Mouse (Mus musculus) liver, embryonic 11.5 days (tissue): ENCODE measurements around the gene Nampt. TPM values are rescaled to one million over a fixed set of nuclear protein-coding genes. Genes with fewer than 3 reads are reported as not detected.

Experiments used
- ATAC-seq: fragments of 200-750 bp; cut with Nextera tagmentation; replicated peaks from 2 replicates; pipeline ENCODE4 v1.8.0; 2017; ENCODE audit warnings: moderate number of reproducible peaks, mild to moderate bottlenecking, moderate TSS enrichment, moderate library complexity; ENCODE audit not compliant: low FRiP score
- DNase-seq: peaks from one replicate; pipeline ENCODE4 v3.0.0-alpha.2; 2017; ENCODE audit warnings: low spot score
- H3K27ac ChIP-seq: fragments of 300-500 bp; sonication (generic); 2 replicates; pipeline ENCODE4 v1.5.1; 2014; ENCODE audit warnings: mild to moderate bottlenecking, low read depth, low read length, control low read depth
- H3K27me3 ChIP-seq: fragments of 300-500 bp; sonication (generic); replicated peaks from 2 replicates; pipeline ENCODE4 v1.6.1; 2014; ENCODE audit warnings: low read length, mixed read lengths; ENCODE audit not compliant: control insufficient read depth, insufficient read depth
- H3K36me3 ChIP-seq: fragments of 300-500 bp; sonication (generic); 2 replicates; pipeline ENCODE4 v1.6.1; 2014; ENCODE audit warnings: mild to moderate bottlenecking, low read length, moderate library complexity, mixed read lengths; ENCODE audit not compliant: control insufficient read depth, insufficient read depth
- H3K4me1 ChIP-seq: fragments of 300-500 bp; sonication (generic); replicated peaks from 2 replicates; pipeline ENCODE4 v1.6.1; 2014; ENCODE audit warnings: low read length, mixed read lengths; ENCODE audit not compliant: control insufficient read depth, insufficient read depth
- H3K4me2 ChIP-seq: fragments of 300-500 bp; sonication (generic); 2 replicates; pipeline ENCODE4 v1.6.1; 2014; ENCODE audit warnings: mild to moderate bottlenecking, control low read depth, moderate library complexity
- H3K4me3 ChIP-seq: fragments of 300-500 bp; sonication (generic); 2 replicates; pipeline ENCODE4 v1.5.1; 2014; ENCODE audit warnings: low read depth, low read length, control low read depth
- H3K9ac ChIP-seq: fragments of 300-500 bp; sonication (generic); 2 replicates; pipeline ENCODE4 v1.6.1; 2014; ENCODE audit warnings: low read depth, low read length, control low read depth
- H3K9me3 ChIP-seq: fragments of 300-500 bp; sonication (generic); 2 replicates; pipeline ENCODE4 v1.6.1; 2016; ENCODE audit warnings: low read length, inconsistent platforms, mixed read lengths; ENCODE audit not compliant: control insufficient read depth
- WGBS: fragments of 180-500 bp; shearing (Covaris S2); extraction: QIAGEN DNeasy Blood & Tissue Kit; methylation state at CpG from one replicate; pipeline ENCODE4 v1.1.7; 2014; 5-methylcytosine and 5-hydroxymethylcytosine counted together
- polyA plus RNA-seq: library from polyadenylated mRNA; unstranded; fragments of >200 nt; fragmentation: Nextera tagmentation; extraction: Ambion mirVana; gene quantifications from 2 replicates; pipeline ENCODE4 v1.2.1, GENCODE M21; 2014

Gene Nampt
- polyA plus RNA-seq, 1 experiment from 2014 or later = 27.3 TPM

DNA sequence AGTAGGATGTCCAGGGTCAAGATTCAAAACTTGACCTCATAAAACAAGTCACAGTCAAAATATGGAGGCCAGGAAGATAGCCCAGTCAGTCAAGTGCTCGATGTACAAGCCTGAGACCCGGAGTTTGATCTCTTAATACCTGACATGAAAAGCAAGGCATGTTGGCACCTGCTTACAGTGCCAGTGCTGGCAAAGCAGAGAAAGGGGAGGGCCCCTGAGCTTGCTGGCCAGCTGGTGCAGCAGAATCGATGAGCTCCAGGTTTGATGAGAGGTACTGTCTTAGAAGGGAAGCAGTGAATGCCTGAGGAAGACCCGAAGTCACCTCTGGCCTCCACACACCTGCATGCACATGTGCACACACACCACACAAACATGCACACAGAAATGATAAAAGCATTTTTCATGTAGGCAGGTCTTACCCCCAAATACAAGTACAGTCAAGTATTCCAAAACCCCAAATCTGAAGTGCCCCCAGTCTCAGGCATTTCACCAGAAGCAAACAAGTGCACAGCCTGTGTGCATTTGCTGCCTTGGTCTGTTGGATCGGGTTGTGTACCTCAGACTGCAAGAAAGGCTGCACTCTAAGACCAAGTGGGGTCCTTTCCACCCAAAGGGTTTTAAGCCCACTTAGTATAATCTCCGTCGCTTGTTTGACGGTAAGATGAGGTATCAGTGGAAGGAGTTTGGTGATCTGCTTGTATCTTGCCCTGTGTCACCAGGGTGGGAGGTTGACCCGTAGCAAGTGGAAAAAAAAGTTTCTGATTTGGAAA lies 10.2 kb downstream of the Nampt start:
- Histone ChIP-seq H3K27ac (no peak overlapping the region), H3K9ac (no peak overlapping the region), H3K4me2 (no peak overlapping the region), H3K36me3 (peaks cover 8% of the 10 kb centered on the region; the same call in 1 of the 2 replicates), H3K4me1 (no peaks in the 10 kb centered on the region), H3K27me3 (no peaks in the 10 kb centered on the region), H3K9me3 (no peaks in the 10 kb centered on the region), H3K4me3 (no peak overlapping the region)
- 87% methylated on average over 9 of the region's 9 CpGs for WGBS
- ATAC-seq = no peak
- DNase-seq = no peak

GRCm38 (mm10) chr12:32832076-32832475 lies 12.7 kb downstream of the Nampt start:
- Histone ChIP-seq H3K4me3 (no peak overlapping the region), H3K27me3 (no peaks in the 10 kb centered on the region), H3K36me3 (peaks cover 8% of the 10 kb centered on the region; the same call in 1 of the 2 replicates), H3K9ac (no peak overlapping the region), H3K9me3 (no peaks in the 10 kb centered on the region), H3K27ac (no peak overlapping the region), H3K4me1 (no peaks in the 10 kb centered on the region), H3K4me2 (no peak overlapping the region)
- 93% methylated on average over 3 of the region's 3 CpGs for WGBS
- ATAC-seq = no peak
- no peak for DNase-seq

DNA sequence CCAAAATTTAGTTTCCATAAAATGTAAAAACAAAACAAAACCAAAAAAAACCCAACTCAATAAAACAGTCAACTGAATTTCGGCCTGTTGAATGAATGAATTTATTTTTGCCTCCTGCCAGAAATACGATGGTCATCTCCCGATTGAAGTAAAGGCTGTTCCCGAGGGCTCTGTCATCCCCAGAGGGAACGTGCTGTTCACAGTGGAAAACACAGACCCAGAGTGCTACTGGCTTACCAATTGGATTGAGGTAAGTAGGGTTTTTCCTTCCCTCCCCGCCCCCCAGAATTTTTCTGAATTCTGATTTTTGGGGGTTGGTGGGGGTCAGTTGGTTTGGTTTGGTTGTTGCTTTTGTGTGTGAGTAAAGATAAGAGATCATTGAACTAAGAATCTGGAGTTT lies 15.4 kb downstream of the Nampt start:
- H3K9ac ChIP-seq = no peak overlapping the region

GRCm38 (mm10) chr12:32835235-32835634 lies 15.9 kb downstream of the Nampt start:
- Histone ChIP-seq H3K9me3 (no peaks in the 10 kb centered on the region), H3K27me3 (no peaks in the 10 kb centered on the region), H3K9ac (no peak overlapping the region), H3K4me3 (no peak overlapping the region), H3K27ac (no peak overlapping the region), H3K4me2 (no peak overlapping the region), H3K4me1 (no peaks in the 10 kb centered on the region), H3K36me3 (peaks cover 10% of the 10 kb centered on the region; the same call in 1 of the 2 replicates)
- ATAC-seq (no peak), DNase-seq (no peak)
- WGBS = 87% methylated on average over 4 of the region's 4 CpGs

More for the DNA sequence above, 15.4 kb downstream of the Nampt start:
- Histone ChIP-seq H3K27me3 (no peaks in the 10 kb centered on the region), H3K36me3 (peaks cover 10% of the 10 kb centered on the region; the same call in 1 of the 2 replicates), H3K9me3 (no peaks in the 10 kb centered on the region), H3K27ac (no peak overlapping the region), H3K4me1 (no peaks in the 10 kb centered on the region), H3K4me2 (no peak overlapping the region), H3K4me3 (no peak overlapping the region)
- no peak for DNase-seq
- 93% methylated on average over 6 of the region's 6 CpGs for WGBS
- no peak for ATAC-seq

- Histone ChIP-seq H3K9ac (no peak overlapping the region), H3K27me3 (no peaks in the 10 kb centered on the region), H3K4me2 (no peak overlapping the region), H3K36me3 (peaks cover 12% of the 10 kb centered on the region; the same call in 1 of the 2 replicates), H3K4me1 (no peaks in the 10 kb centered on the region), H3K27ac (no peak overlapping the region), H3K4me3 (no peak overlapping the region), H3K9me3 (no peaks in the 10 kb centered on the region)
- WGBS = 89% methylated on average over 4 of the region's 4 CpGs
- no peak for DNase-seq
- ATAC-seq = no peak
Observed at GRCm38 (mm10) chr12:32838406-32838805, 19.1 kb downstream of the Nampt start.

DNA sequence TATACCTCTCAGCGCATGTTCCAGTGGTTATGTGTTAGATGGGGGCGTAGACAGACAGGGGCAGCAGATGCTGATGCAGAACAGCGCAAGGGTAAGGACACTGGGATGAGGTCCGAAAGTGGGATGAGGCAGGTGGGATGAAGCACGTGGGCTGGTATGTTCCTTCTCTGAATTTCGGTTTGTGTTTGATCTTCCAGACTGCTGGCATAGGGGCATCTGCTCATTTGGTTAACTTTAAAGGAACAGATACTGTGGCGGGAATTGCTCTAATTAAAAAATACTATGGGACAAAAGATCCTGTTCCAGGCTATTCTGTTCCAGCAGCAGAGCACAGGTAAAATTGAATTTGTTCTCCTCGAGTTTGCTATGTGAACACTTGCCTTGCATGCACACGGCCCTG lies 19.6 kb downstream of the Nampt start:
- H3K27me3 ChIP-seq = no peaks in the 10 kb centered on the region
- ATAC-seq = no peak
- no peaks in the 10 kb centered on the region for H3K9me3 ChIP-seq
- no peaks in the 10 kb centered on the region for H3K4me1 ChIP-seq
- no peak overlapping the region for H3K9ac ChIP-seq
- 92% methylated on average over 9 of the region's 9 CpGs for WGBS
- H3K36me3 ChIP-seq = peaks cover 10% of the 10 kb centered on the region; the same call in 1 of the 2 replicates
- H3K27ac ChIP-seq = no peak overlapping the region
- DNase-seq = no peak
- H3K4me2 ChIP-seq = no peak overlapping the region
- no peak overlapping the region for H3K4me3 ChIP-seq

DNA sequence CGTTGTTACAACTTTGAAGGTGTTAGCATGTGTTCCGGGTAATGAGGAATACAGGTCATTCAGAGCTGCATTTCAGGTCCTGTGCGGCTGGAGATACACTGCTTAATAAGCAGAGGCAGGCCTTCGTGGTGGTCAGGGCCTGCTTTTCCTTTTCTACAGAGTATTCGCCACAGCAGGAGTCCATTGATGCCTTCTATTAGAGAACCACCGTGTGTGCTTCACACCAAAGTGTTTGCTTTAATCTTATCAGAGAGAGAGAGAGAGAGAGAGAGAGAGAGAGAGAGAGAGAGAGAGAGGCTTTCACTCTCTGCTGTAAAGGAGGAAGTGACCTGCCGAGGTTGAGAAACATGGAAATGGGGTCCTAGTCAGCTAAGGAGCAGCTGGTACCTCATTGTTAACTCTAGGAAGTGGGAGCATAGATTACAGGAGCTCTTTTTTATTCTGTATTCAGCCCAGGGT lies 22.1 kb downstream of the Nampt start:
- H3K9me3 ChIP-seq = no peaks in the 10 kb centered on the region
- no peaks in the 10 kb centered on the region for H3K4me1 ChIP-seq
- H3K27ac ChIP-seq = no peak overlapping the region
- H3K36me3 ChIP-seq = peaks cover 10% of the 10 kb centered on the region; the same call in 1 of the 2 replicates
- WGBS = 72% methylated on average over 7 of the region's 7 CpGs
- no peak overlapping the region for H3K4me2 ChIP-seq
- H3K9ac ChIP-seq = no peak overlapping the region
- no peak for ATAC-seq
- H3K27me3 ChIP-seq = no peaks in the 10 kb centered on the region
- H3K4me3 ChIP-seq = no peak overlapping the region
- no peak for DNase-seq

DNA sequence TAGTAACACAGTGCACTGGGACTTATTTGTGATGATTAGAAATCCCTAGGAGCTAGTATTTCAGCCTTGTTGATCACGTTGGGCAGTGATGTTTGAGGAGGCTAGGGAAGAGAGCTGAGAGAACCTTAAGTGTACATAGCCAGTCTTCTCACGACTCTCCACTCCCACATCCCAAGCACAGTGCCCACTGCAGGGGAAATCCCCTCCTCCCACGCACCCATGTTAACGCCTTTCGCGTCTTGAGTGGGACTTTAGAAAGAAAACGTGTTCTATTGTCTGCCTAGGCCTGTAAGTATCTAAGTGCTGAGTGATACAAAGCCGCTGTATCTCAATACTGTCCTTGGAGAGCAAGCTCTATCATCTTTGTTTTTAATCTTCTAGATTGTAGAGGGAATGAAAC lies 27.0 kb downstream of the Nampt start:
- no peak for ATAC-seq
- H3K36me3 ChIP-seq = peaks cover 12% of the 10 kb centered on the region; the same call in 1 of the 2 replicates
- no peak overlapping the region for H3K27ac ChIP-seq

GRCm38 (mm10) chr12:32853757-32854156 lies 34.4 kb downstream of the Nampt start:
- 89% methylated on average over 5 of the region's 5 CpGs for WGBS
- Histone ChIP-seq H3K27me3 (no peaks in the 10 kb centered on the region), H3K9me3 (no peaks in the 10 kb centered on the region), H3K4me3 (no peak overlapping the region), H3K36me3 (no peaks in the 10 kb centered on the region; the same call in 1 of the 2 replicates), H3K27ac (no peak overlapping the region), H3K9ac (no peak overlapping the region), H3K4me1 (no peaks in the 10 kb centered on the region), H3K4me2 (no peak overlapping the region)
- ATAC-seq (no peak), DNase-seq (no peak)

More for the DNA sequence above, 27.0 kb downstream of the Nampt start:
- H3K4me2 ChIP-seq = no peak overlapping the region
- H3K4me3 ChIP-seq = no peak overlapping the region
- no peak for DNase-seq
- WGBS = 93% methylated on average over 8 of the region's 8 CpGs
- H3K27me3 ChIP-seq = no peaks in the 10 kb centered on the region
- H3K9me3 ChIP-seq = no peaks in the 10 kb centered on the region
- H3K4me1 ChIP-seq = no peaks in the 10 kb centered on the region
- H3K9ac ChIP-seq = no peak overlapping the region
